Mouse (Mus musculus) lung, postnatal 36 days (tissue): ENCODE measurements at regions not wholly inside any gene's neighbourhood (a gene's known extent, or its start where the extent isn't known, plus 50 kb on each side); places are given as distances from the start of the nearest gene placed in this dataset.

Experiments
- DNase-seq: peaks from one replicate; pipeline ENCODE4 v3.0.0; 2022; ENCODE audit warnings: mixed read lengths

- no peak for DNase-seq
These were observed 102.7 kb upstream of the Sstr4 start for GRCm38 (mm10) chr2:148292442-148292841.

GRCm38 (mm10) chr2:148292895-148293294, 102.2 kb upstream of the Sstr4 start:
- DNase-seq: no peak

GRCm38 (mm10) chr2:148300879-148301278, 94.3 kb upstream of the Sstr4 start:
- DNase-seq: no peak

- DNase-seq: no peak
These were observed 82.9 kb upstream of the Sstr4 start for GRCm38 (mm10) chr2:148312255-148312654.

GRCm38 (mm10) chr2:148320896-148321295, 74.2 kb upstream of the Sstr4 start:
- DNase-seq: no peak

GRCm38 (mm10) chr2:148325362-148325761, 69.8 kb upstream of the Sstr4 start:
- DNase-seq: no peak

GRCm38 (mm10) chr2:148325854-148326387, 69.2 kb upstream of the Sstr4 start:
- no peak for DNase-seq

GRCm38 (mm10) chr2:148326414-148326813, 68.7 kb upstream of the Sstr4 start:
- no peak for DNase-seq

GRCm38 (mm10) chr2:148327552-148327951, 67.6 kb upstream of the Sstr4 start:
- DNase-seq: no peak

GRCm38 (mm10) chr2:148330368-148330767, 64.8 kb upstream of the Sstr4 start:
- DNase-seq: peak; percentile 55

GRCm38 (mm10) chr2:148334555-148334954, 60.6 kb upstream of the Sstr4 start:
- no peak for DNase-seq

- DNase-seq: no peak
These were observed 58.5 kb upstream of the Sstr4 start for GRCm38 (mm10) chr2:148336626-148337025.

GRCm38 (mm10) chr2:148338308-148338768, 56.8 kb upstream of the Sstr4 start:
- DNase-seq: peak; percentile 87

- no peak for DNase-seq
These were observed 56.2 kb upstream of the Sstr4 start for GRCm38 (mm10) chr2:148338894-148339293.

- no peak for DNase-seq
These were observed 51.0 kb upstream of the Sstr4 start for GRCm38 (mm10) chr2:148344193-148344592.
